Mouse (Mus musculus) liver, embryonic 14.5 days (tissue): ENCODE data around the gene Proca1. TPM values are rescaled to one million over a fixed set of nuclear protein-coding genes. Genes with fewer than 3 reads are reported as not detected.
A peak's percentile ranks its signal among the peaks of the same experiment; 100 is the strongest.

ENCODE experiments used
- ATAC-seq: fragments of 200-750 bp; cut with Nextera tagmentation; 2 replicates; pipeline ENCODE4 v1.8.0; 2017; ENCODE audit warnings: moderate number of reproducible peaks, mild to moderate bottlenecking, moderate library complexity; ENCODE audit not compliant: insufficient read depth
- DNase-seq, 3 experiments: peaks; one replicate each; pipeline ENCODE4 v3.0.0-alpha.2; 2012 to 2013; ENCODE audit warnings: low read depth in 3 of 3, low spot score in 3 of 3
- H3K27ac ChIP-seq: fragments of 300-500 bp; sonication (generic); 2 replicates; pipeline ENCODE4 v1.5.1; 2014; ENCODE audit warnings: moderate library complexity, mild to moderate bottlenecking, control low read depth, inconsistent platforms
- H3K27me3 ChIP-seq: fragments of 300-500 bp; sonication (generic); 2 replicates; pipeline ENCODE4 v1.6.1; 2014; ENCODE audit warnings: mild to moderate bottlenecking, low read length, moderate library complexity; ENCODE audit not compliant: control insufficient read depth, insufficient read depth
- H3K36me3 ChIP-seq: fragments of 300-500 bp; sonication (generic); replicated peaks from 2 replicates; pipeline ENCODE4 v1.6.1; 2014; ENCODE audit warnings: low read depth; ENCODE audit not compliant: control insufficient read depth, insufficient read depth
- H3K4me1 ChIP-seq, 2 experiments: fragments of 200-500 bp in 1 of 2; fragments of 300-500 bp in 1 of 2; sonication (generic) in 1 of 2; replicated peaks; 2 replicates each; pipeline ENCODE4 v1.6.1; 2012 to 2014; ENCODE audit warnings: antibody characterized with exemption in 1 of 2, inconsistent platforms in 1 of 2, low read length in 1 of 2; ENCODE audit not compliant: control insufficient read depth in 2 of 2, insufficient read depth in 2 of 2
- H3K4me2 ChIP-seq: fragments of 300-500 bp; sonication (generic); 2 replicates; pipeline ENCODE4 v1.6.1; 2014; ENCODE audit warnings: low read depth, mild to moderate bottlenecking, control low read depth, moderate library complexity
- H3K4me3 ChIP-seq, 2 experiments: fragments of 200-500 bp in 1 of 2; fragments of 300-500 bp in 1 of 2; sonication (generic) in 1 of 2; 2 replicates each; pipeline ENCODE4 v1.5.1; 2012 to 2014; ENCODE audit warnings: low read depth in 2 of 2, low read length in 2 of 2, mild to moderate bottlenecking in 2 of 2, control low read depth in 1 of 2, inconsistent platforms in 1 of 2, moderate library complexity in 1 of 2; ENCODE audit not compliant: insufficient read depth in 1 of 2
- H3K9ac ChIP-seq: fragments of 300-500 bp; sonication (generic); replicated peaks from 2 replicates; pipeline ENCODE4 v1.6.1; 2014; ENCODE audit warnings: mild to moderate bottlenecking, control low read depth, moderate library complexity
- H3K9me3 ChIP-seq: fragments of 300-500 bp; sonication (generic); 2 replicates; pipeline ENCODE4 v1.6.1; 2016; ENCODE audit warnings: low read length, mixed read lengths; ENCODE audit not compliant: control insufficient read depth
- CTCF ChIP-seq: IDR thresholded peaks from 2 replicates; pipeline ENCODE4 v1.5.1; 2016; ENCODE audit warnings: antibody characterized with exemption, low read depth, control low read depth
- EP300 ChIP-seq: IDR thresholded peaks from 2 replicates; pipeline ENCODE4 v1.6.1; 2016; ENCODE audit warnings: antibody characterized with exemption, low read depth
- WGBS: fragments of 180-500 bp; shearing (Covaris S2); extraction: QIAGEN DNeasy Blood & Tissue Kit; methylation state at CpG from one replicate; pipeline ENCODE4 v1.1.7; 2014; ENCODE audit not compliant: insufficient replicate concordance; 5-methylcytosine and 5-hydroxymethylcytosine counted together
- polyA plus RNA-seq, 2 experiments: library from polyadenylated mRNA; depleted of rRNA in 1 of 2; stranded (reverse) in 1 of 2; unstranded in 1 of 2; fragments of >200 nt; fragmentation: Nextera tagmentation in 1 of 2; extraction: Ambion mirVana in 1 of 2; gene quantifications; 2 replicates each; pipeline versions ENCODE4 v1.2.1 to v1.2.3; 2012 to 2014

Proca1 gene
- polyA plus RNA-seq, 2 experiments: 0.16 to 0.23 TPM

GRCm38 (mm10) chr11:78164924-78165760, 28.1 kb upstream of the Proca1 start, which contains the start of gene Traf4:
Gene Traf4 (minus strand): TSS chr11:78165589.
- peak in 2 of 3 experiments; percentile 68 to 69 for DNase-seq
- H3K4me3 ChIP-seq: peak within 1 kb of the TSS; percentile 85 to 93
- under 1% methylated on average over 78 of the region's 78 CpGs for WGBS
- H3K27ac ChIP-seq: peak within 1 kb of the TSS; percentile 72
- peaks cover 45 to 46% of the 10 kb centered on the region in 2 experiments for H3K4me1 ChIP-seq
- no peaks in the 10 kb centered on the region for H3K27me3 ChIP-seq
- ATAC-seq: peak; percentile 80
- TF ChIP-seq EP300 (no peak), CTCF (no peak)
- peak within 1 kb of the TSS; percentile 98 for H3K4me2 ChIP-seq
- H3K36me3 ChIP-seq: peaks cover 17% of the 10 kb centered on the region
- H3K9ac ChIP-seq: peak within 1 kb of the TSS; percentile 95
- H3K9me3 ChIP-seq: no peaks in the 10 kb centered on the region

DNA sequence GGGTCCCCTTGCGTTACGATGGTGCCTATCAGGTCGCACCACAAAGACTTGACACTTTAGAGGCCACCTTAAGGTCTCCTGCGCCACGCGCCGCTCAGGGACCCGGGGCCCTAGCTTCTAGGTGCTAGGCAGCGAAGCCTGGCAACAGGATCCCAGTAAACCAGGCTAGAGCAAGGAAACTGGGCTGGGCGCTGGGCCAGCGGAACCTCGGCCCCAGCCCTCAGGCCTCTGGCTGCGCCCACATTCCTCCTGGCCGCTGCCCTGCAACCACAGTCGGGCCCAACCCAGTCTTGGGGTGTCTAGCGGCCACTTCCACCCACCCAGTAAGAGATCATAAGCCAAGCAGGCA, 27.5 kb upstream of the Proca1 start:
- H3K9me3 ChIP-seq: no peaks in the 10 kb centered on the region
- peaks cover 45 to 50% of the 10 kb centered on the region in 2 experiments for H3K4me1 ChIP-seq
- peak overlapping the region; percentile 74 to 93 for H3K4me3 ChIP-seq
- no peaks in the 10 kb centered on the region for H3K27me3 ChIP-seq
- WGBS: 3% methylated on average over 16 of the region's 16 CpGs
- peaks cover 11% of the 10 kb centered on the region for H3K36me3 ChIP-seq
- peak overlapping the region; percentile 72 for H3K27ac ChIP-seq
- peak overlapping the region; percentile 98 for H3K4me2 ChIP-seq
- H3K9ac ChIP-seq: peak overlapping the region; percentile 95
- ATAC-seq (peak; percentile 21), DNase-seq (no peak)
- TF ChIP-seq CTCF (no peak), EP300 (no peak)

DNA sequence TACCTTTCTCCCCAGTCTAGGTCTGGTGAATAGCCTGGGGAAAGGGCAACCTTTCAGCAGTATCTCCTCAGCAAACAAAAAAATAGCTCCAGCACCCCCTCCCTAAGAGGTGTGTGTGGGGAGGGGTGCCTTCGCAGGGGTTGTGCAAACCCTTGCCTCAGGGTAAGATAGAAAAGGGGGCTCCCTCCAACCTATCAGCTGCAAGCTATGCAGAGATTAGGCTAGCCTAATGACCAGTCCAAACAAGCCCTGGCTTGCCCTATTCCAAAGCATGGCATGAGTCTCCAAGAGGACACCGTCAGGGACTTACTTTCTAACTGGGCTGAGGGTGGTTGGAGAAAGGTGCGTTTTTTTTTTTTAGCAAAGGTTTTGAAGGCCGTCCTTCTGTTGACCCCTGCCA, 27.0 kb upstream of the Proca1 start:
- no peak for ATAC-seq
- H3K36me3 ChIP-seq: peaks cover 9% of the 10 kb centered on the region
- no peak overlapping the region; the same call in 1 of the 2 replicates for H3K27ac ChIP-seq
- peaks cover 45 to 50% of the 10 kb centered on the region in 2 experiments for H3K4me1 ChIP-seq
- DNase-seq: no peak
- no peak for TF ChIP-seq EP300
- no peak for TF ChIP-seq CTCF
- H3K4me2 ChIP-seq: peak overlapping the region; percentile 98
- no peaks in the 10 kb centered on the region for H3K27me3 ChIP-seq
- 50% methylated on average over 4 of the region's 4 CpGs for WGBS
- peak overlapping the region; percentile 95 for H3K9ac ChIP-seq
- no peaks in the 10 kb centered on the region for H3K9me3 ChIP-seq
- H3K4me3 ChIP-seq: peak overlapping the region in 1 of 2 experiments; percentile 93; a peak in 2 of 4 replicates

GRCm38 (mm10) chr11:78166640-78167039, 26.6 kb upstream of the Proca1 start:
- TF ChIP-seq EP300: no peak
- no peak for TF ChIP-seq CTCF
- no peak for ATAC-seq
- H3K4me1 ChIP-seq: peaks cover 45 to 50% of the 10 kb centered on the region in 2 experiments
- WGBS: 65% methylated on average over 6 of the region's 6 CpGs
- DNase-seq: no peak
- no peaks in the 10 kb centered on the region for H3K27me3 ChIP-seq
- no peaks in the 10 kb centered on the region for H3K9me3 ChIP-seq
- peak overlapping the region; percentile 98 for H3K4me2 ChIP-seq
- H3K36me3 ChIP-seq: peaks cover 5% of the 10 kb centered on the region
- H3K9ac ChIP-seq: 0 out of 2 replicates have a peak overlapping the region, but pooled peaks have one; percentile 21
- peak overlapping the region; percentile 15; the same call in 1 of the 2 replicates for H3K27ac ChIP-seq
- no peak overlapping the region for H3K4me3 ChIP-seq

DNA sequence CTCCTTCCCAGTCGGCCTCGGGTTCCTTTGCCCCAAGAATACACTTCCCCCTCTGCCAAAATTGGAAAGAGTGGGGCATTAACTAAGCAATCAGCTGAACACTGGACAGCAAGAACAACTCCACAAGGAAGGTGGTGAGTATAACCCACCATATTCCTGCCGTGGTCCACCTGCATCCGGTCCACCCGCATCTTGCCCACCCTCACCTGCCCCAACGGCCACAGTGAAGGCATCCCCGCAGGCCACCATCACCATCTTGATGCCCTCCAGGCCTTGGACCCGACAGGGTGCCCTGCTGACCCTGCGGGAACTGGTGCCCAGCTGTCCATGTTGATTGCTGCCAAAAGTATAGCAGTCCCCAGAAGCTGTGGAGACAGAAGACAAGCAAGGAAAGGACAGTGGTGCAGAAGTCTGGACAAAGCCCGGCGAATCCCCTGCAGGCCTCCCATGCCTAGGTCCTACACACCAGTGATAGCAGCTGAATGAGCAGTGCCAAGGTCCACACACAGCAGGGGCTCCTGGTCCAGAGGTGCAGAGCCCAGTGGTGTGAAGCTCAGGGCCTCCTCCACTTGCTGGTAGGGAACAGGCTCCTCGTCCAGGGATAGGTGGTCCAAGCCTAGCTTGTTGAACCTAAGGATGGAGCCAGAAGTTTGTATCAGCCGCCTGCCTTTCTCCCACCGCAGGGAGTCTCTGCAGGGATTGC, 25.8 kb upstream of the Proca1 start:
- Histone ChIP-seq H3K27me3 (no peaks in the 10 kb centered on the region), H3K4me2 (peak overlapping the region; percentile 70), H3K4me1 (peaks cover 45 to 48% of the 10 kb centered on the region in 2 experiments), H3K9ac (no peak overlapping the region; the same call in 1 of the 2 replicates), H3K4me3 (no peak overlapping the region), H3K9me3 (no peaks in the 10 kb centered on the region), H3K27ac (peak overlapping the region; percentile 71), H3K36me3 (no peaks in the 10 kb centered on the region)
- DNase-seq (no peak), ATAC-seq (no peak)
- TF ChIP-seq EP300: no peak
- no peak for TF ChIP-seq CTCF
- 84% methylated on average over 14 of the region's 14 CpGs for WGBS
